Mouse (Mus musculus) megakaryocyte, adult 5-6 weeks (primary cell): ENCODE results near the gene Gins3. TPM values are rescaled to one million over a fixed set of nuclear protein-coding genes. Genes with fewer than 3 reads are reported as not detected.
"Not testable (repeated sequence)": the region's sequence is repeated elsewhere in the genome, so short reads cannot be mapped to it uniquely, and the experiment has no call there.

Experiments used
- ATAC-seq: 2 replicates; pipeline ENCODE4 v1.8.0; 2016; ENCODE audit warnings: mild to moderate bottlenecking, inconsistent platforms; ENCODE audit not compliant: poor library complexity, severe bottlenecking
- total RNA-seq, 2 experiments: library from RNA; stranded (forward) in 1 of 2; stranded (reverse) in 1 of 2; fragments of 153-499, 151-499 nt in 1 of 2; fragments of 221-1000, 200-1000 nt in 1 of 2; gene quantifications; 2 replicates each; pipeline versions ENCODE4 v1.2.3 to v1.2.4; 2015 to 2017

Gins3 gene
- 12.2 and 16.9 TPM in 2 replicates for total RNA-seq (2015)
- total RNA-seq (2017): 17.2 and 17.3 TPM in 2 replicates

DNA sequence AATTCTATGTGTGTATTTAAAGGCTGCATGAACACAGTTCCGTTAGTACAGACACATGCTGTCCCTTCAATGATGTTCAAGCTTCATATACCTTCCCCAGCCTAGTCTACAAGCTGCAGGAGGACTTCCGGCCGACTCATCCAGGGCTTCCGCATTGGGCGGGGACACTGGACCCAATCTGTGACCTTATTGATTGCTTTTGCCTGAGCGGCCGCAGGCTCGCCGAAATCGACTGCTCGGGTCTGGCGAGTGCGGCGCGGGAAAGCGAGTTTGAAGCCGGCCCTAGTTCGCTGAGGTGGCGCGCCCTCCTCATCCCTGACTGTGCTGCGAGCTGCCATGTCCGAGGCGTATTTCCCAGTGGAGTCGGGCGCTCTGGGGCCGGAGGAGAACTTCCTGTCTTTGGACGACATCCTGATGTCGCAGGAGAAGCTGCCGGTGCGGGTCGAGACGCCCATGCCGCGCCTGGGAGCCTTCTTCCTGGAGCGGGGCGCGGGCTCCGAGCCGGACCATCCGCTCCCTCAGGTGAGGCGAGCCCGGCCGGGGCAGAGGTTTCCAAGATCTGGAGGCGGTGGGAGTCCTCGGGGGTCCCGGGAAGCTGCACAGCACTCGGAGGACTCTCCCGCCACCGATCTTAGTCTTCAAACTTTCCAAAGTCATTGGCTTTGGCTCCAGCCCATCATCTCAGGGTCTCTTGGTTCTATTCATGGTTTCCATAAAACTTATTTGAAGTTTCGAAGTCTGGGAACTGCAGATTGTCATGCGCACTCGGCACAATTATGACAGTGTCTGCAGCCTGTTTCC is at the start of gene Gins3:
Gins3 (plus strand) TSS at position 192 of the 801 bp plus-strand sequence.
- ATAC-seq: peak; percentile 99

DNA sequence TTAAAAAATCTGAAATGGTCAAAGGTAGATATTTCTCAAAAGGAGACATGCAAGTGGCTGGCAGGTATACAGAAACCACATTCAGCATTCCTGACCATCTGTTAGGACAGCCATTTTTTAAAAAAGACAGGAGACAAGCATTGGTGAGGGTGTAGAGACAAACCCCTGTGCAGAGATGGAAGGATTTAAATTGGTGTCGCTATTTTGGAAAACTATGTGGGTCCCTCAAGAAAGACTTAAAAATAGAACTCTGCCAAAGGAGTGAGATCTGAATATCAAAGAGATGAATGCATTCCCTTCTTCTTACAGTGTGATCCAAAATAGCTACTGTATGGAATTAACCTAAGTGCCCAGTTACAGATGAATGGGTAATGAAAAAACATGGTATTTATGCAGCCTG is 45.9 kb upstream of the Gins3 start:
- no peak for ATAC-seq

DNA sequence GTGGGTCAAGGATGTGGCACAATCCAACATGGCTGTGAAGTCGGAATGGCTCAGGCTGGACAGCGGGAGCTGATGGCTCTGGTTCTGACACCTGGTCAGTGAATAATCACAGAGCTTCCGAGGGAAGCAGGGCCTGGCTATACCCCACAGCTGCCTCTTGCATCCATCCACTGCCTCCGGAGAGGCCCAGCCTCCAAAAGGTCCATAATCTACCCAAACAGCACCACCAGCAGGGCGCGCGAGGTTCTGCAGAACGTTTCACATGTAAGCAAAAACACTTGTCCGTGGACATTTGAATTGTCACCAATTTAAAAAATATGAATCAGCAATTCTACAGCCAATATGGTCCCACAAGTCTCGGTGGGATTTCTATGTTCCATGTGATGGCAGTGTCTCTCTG is 44.0 kb upstream of the Gins3 start:
- no peak for ATAC-seq

DNA sequence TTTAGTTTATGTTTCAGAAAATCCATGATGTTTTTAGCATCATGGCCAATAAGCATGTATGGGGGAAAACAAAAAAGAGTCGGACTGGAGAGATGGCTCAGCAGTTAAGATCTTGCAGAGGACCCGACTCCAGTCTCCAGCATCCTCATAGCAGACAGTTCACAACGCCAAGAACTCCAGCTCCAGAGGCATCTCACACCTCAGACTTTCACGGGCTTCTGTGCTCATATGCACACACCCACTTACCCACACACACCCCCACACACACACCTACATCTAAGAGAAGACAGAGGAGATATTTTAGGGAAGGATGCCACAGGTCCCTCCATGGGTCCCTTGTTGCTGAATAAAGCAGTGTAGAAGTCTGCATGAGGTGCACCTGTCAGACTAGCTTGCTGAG is 42.7 kb upstream of the Gins3 start:
- ATAC-seq: no peak

DNA sequence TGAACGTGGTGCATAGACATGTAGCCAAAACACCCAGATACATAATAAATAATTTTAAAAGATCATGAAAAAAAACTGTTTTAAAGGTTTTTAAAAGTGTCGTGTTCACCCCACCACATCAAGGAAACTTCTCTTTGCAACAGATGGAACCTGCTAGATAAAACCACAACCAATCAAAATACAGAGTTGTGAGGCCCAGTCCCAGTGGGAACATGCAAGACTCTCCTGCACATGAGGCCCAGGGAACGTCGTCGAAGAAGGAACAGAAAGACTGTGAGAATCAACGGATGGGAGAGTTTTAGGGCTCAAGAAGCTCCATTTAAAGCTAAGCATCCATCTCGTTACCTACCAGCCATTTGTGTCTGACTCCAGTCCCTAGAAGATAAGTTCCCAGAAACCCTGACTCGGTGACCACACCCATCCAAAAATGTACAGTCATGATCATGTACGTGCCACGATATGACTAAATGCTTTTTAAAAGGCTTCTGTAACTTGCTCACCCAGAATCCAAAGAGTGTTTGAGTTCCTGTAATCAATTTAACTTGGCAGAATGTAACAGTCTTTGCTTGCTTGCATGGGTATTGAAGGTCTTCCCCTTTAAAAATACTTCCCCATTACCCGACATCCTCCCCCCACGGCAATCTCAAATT is 41.0 kb upstream of the Gins3 start:
- no peak for ATAC-seq

DNA sequence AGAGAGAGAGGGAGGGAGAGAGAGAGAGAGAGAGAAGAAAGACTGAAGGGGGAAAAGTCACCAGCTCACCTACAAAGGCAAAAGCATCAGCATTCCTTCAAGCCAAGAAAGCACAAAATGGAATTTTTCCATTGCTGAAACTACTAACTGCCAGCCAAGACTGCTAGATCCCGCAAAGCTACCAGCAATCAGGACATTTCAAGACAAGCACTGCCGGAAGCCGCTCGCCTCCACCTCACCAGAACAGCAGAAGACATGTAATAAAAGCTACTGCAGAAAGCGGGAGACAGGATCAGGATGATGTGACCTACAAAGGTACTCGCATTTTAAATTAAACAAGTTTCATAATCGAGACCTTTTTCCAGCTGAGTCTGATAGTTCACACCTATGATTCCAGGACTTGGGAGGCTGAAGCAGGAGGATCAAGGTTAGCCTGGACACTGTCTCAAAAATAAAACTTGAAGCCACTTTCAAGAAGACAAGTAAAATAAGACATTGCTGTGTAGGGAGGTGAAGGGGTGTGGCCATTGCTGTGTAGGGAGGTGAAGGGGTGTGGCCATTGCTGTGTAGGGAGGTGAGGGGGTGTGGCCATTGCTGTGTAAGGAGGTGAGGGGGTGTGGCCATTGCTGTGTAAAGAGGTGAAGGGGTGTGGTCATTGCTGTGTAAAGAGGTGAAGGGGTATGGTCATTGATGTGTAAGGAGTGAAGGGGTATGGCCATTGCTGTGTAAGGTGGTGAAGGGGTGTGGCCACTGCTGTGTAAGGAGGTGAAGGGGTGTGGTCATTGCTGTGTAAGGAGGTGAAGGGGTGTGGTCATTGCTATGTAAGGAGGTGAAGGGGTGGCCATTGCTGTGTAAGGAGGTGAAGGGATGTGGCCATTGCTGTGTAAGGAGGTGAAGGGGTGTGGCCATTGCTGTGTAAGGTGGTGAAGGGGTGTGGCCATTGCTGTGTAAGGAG is 39.5 kb upstream of the Gins3 start:
- no peak for ATAC-seq

DNA sequence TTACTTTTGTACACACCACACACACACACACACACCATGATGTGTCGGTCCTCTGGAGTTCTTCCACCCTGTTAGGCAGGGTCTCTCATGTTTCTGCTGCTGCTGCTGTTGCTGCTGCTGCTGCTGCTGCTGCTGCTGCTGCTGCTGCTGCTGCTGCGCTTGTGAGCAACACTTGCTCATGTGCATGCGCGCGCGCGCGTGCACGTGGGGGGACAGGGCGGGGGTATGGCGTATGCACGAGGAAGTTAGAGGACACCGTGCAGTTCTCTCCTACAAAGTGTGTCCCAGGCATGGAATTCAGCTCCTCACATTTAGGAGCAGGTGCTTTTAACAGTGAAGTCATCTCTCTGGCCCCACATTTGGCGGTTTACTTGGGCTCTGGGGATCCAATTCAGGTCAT is 38.1 kb upstream of the Gins3 start:
- ATAC-seq: no peak

DNA sequence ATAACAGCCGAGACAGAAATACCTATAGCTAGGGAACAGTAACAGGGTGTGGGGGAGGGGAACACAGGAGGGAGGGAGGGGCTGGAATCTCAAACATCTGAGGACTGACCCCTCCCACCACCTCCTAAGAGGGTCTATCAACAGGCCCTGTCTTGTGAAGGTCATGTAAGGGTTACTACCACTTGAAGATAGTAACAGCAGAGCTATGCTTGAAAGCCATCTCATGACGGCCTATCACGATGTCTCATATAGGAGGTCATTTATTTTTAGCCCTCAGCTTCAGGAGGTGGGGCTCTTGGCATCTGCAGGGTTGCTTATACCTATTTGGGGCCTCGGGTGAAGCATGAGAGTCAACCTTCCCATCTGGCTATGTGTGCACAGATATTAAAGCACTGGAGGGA is 36.4 kb upstream of the Gins3 start:
- ATAC-seq: no peak

DNA sequence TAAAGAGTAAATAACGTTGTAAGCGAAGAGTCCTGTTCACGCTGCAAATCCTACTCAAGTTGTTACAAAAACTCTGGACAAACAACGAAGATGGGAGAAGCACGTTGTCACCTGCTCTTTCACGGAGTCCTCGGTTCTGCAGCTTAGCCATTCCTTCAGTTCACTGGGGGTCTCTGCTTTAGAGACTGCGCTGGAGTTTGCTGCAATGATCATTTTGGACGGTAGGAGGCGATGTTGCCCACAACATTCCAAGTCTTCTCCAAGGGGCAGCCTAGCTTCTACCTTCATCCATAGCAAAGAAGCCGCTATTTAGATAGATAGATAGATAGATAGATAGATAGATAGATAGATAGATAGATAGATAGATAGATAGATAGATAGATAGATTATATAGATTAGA is 33.4 kb upstream of the Gins3 start:
- peak; percentile 27; the same call in 1 of the 2 replicates for ATAC-seq

DNA sequence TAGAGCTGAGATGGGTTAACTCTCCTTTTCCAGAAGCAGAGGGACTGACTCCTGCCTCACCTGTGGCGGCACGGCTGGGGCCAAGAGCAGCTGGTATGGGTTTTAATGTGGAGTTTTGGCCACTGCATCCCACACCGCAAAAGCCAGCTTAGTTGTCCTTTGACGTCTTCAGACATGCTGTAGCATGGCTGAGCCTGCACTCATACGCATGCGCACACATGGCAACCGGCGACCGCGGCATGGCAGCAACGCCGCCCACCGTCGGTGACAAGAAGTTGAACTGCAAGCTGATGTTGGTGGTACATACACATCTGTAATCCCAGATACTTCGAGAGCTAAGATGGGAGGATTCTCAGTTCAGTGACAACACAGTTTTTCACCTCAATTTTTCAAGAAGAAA is 31.9 kb upstream of the Gins3 start:
- ATAC-seq: no peak

DNA sequence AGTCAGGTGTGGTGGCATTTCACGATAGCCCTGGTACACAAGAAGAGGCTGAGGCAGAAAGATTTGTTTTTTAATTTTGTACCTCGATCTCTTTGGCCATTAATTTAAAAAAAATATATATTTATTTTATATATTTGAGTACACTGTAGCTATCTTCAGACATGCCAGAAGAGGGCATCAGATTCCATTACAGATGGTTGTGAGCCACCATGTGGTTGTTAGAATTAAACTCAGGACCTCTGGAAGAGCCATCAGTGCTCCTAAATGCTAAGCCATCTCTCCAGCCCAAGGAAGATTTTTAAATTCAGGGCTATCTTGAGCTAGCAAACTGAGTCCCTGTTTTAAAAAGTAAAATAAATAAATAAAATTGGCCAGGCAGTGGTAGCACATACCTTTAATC is 31.1 kb upstream of the Gins3 start:
- no peak for ATAC-seq

DNA sequence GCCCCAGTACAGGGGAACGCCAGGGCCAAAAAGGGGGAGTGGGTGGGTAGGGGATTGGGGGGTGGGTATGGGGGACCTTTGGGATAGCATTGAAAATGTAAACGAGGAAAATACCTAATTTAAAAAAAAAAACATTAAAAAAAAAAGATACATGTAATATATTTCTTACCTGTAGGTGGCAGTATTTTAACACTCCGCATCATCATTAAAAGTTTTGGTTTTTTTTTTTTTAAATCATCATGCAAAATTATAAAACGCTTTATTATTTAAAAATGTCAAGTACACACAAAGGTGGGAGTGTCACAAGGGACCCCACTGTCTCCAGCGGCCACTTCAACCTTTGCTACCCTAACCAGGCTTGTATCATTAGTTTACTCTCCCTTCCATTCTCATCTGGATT is 26.7 kb upstream of the Gins3 start:
- not testable (repeated sequence) for ATAC-seq

DNA sequence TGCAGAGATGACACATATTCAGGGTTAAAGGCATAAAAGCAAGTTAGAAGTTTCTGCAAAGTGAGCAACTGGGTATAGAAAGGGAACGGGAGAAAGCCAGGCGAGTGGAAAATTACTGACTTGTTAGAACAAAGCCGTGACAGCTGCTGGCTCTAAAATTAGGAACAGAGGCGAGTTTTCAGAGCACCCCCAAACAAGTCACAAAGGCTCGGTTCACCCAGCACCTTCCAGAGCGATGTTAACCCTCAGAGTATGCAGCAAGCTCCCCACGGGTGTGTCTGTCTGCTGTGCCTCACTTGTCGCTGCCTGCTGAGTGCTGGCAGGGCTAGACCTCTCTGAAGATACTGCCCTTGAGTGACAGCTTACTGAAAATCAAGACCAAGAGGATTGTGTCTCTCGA is 26.0 kb upstream of the Gins3 start:
- no peak for ATAC-seq

DNA sequence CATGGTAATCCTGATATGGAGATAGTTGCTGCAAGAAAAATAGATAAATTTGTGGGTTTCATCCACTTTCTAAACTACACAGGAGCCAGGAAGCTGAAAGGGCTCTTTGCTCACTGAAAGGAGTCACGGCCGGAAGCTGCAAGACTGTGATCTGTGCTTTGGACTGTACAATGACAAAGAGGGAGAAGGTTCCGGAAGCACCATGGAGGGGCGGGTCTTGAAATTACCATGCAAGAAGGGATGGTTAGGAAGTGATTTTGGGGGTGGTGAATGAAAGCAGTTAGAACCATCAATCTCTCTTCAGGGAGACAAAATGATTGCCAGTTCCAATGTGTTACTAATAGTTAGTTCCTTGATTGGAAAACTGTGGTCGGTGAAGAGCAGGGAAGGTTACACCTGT is 23.8 kb upstream of the Gins3 start:
- ATAC-seq: no peak

DNA sequence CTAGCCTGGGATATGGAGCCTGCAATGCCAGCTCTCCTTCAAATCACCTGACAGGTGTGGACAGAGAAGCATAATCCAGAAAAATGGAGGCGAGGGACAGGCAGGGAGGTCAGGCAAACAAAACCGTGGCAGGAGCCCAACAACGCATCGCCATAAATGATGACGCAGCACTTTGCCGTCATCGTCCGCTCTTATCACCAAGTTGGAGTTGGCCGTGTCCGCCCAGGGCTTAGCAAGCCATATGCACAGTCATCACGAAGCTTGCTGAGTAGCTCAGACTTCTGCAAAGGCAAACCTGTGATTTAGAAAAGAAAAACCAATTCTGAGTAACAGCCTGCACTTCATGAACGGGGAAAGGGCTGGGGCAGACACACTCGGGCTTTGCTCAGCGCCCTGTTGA is 22.5 kb upstream of the Gins3 start:
- no peak for ATAC-seq

DNA sequence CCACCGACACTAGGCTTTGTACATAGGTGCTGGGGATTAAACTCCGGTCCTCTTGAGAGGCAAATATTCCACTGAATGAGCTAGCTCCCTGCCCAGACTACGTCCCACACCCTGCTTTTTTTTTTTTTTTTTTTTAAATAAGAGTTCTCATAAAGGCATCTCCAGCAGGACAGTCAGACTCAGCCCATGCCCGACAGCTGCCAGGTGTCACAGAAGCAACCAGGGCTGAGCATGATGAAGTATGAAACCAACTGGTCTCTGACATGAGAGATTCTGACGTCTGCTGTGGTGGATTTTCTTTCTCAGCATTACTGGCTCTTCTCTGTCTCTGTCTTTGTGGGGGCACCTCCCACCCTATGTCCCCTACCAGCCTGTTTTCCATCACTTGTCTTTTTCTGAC is 21.5 kb upstream of the Gins3 start:
- ATAC-seq: no peak

DNA sequence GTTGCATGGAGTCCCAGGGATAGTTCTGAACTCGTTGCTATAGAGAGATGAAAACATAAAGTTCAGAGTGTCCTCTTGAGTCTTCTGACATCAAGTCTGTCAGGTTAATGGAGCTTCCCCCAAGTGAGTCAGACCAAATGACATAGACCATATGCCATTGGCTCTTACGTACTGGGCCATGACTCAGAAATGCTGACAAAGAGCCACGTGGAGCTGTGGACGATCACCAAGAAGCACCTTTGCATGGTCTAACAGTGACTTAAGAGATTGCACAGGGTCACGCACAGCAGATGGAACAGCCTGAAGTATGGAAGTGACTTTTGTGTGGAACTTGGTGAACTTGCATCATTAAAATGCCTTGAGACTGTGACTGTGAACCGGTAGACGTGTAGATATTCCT is 16.9 kb upstream of the Gins3 start:
- ATAC-seq: no peak

DNA sequence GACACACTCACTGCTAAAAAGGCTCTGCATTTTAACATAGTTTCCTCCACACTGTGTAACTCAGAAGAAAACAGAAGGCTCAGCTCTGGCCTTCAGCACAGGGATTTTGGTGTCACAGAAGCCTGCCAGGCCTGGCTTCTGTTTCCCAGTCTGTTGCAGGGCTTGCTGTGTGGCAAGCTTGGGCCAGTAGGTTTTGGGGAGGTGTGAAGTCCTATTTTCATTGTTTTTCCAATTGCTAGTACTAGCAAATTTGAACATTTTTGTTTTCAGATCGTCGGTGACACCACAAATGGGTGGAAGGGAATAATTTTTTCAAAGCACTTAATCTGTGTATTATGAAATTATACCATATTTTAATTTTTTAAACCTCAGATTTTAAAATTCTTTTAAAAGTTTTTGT is 13.2 kb upstream of the Gins3 start:
- no peak for ATAC-seq

DNA sequence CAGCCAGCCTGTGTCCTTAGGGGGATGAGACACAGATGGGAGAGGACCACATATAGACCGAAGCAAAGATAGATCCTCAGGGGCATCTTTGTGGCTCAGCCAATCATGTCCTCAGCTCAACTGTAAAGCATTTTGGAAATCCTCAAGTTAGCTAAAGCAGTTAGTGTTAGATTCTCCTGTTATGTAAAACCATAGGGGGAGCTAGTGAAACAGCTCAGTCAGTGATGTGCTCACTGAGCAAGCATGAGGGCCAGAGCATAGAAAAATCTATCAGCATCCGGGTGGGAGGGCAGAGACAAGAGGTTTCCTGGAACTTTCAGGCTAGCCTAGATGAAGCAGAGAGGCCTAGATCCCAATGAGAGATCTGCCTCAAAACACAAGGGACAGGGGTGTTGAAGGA is 8.4 kb upstream of the Gins3 start:
- ATAC-seq: no peak

DNA sequence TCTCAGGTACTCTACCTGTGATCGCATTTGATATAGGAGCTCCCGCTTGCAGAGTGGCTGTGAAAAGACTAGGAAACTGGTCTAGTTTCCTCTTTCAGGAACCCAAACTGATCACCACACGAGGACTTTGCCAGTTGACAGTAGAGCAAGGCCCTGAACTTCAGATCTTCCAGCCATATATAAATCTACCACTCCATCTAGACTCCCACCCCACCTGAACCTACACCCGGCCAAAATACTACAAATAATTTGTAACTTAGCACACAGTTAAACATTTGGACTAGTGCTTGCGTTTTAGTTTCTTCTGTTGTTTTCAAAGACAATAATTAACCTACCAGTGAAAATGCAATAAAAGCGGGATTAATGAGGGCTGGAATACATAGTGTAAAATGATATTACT is 413 bp upstream of the Gins3 start:
- ATAC-seq: no peak

DNA sequence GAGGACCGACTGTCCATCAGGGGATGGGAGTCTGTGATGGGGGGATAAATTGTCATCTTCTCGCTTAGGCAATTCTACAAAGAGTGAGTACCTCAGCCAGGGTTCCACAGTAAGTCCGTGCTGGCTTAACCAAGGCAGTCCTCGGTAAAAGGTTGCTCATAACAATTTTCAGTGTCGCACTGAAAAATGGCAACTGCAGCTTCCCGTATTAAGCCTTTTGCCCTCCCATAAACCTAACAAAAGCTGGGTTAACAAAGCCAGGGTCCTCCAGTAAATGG is 749 bp downstream of the Gins3 start:
- ATAC-seq: no peak

DNA sequence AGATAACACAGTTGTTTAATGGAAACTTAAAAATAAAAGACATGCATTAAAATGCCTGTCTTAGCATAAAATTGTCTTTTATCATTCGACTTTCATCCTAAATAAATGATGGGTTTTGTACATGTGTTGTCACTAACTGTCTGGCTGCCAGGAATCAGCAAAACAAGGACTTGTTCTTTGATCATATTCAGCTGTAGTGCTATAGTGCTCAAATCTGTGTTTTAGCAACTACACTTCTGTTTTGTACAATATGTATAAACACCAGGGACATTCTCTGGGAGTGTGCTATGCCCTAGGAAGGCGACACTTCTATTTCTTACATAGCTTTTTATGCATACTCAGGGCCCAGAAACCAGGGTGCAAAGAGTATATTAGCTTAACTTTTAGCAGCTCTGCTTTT is 11.7 kb downstream of the Gins3 start:
- no peak for ATAC-seq
